Mouse (Mus musculus): ENCODE results near the gene Olfr1217.
"Not testable (repeated sequence)": the region's sequence is repeated elsewhere in the genome, so short reads cannot be mapped to it uniquely, and the experiment has no call there.

Olfr1217 gene

GRCm38 (mm10) chr2:89031965-89032364 is at the start of gene Olfr1217:
Gene Olfr1217 (minus strand): TSS chr2:89032065.
- ATAC-seq (ENCODE audit: low TSS enrichment) = no peak

GRCm38 (mm10) chr2:89081487-89081886 is 49.6 kb upstream of the Olfr1217 start:
- no peak for ATAC-seq (ENCODE audit: low TSS enrichment)

- no peak for ATAC-seq (ENCODE audit: low TSS enrichment)
Observed at GRCm38 (mm10) chr2:89061087-89061486, 29.2 kb upstream of the Olfr1217 start, which contains the start of gene Olfr1218. Gene Olfr1218 (minus strand): TSS chr2:89061187.

- not testable (repeated sequence) for ATAC-seq (ENCODE audit: low TSS enrichment)
Observed at GRCm38 (mm10) chr2:89021436-89021835, 10.4 kb downstream of the Olfr1217 start.

GRCm38 (mm10) chr2:89018240-89018639 is 13.6 kb downstream of the Olfr1217 start, which contains the start of gene Olfr1216:
Gene Olfr1216 (minus strand): TSS chr2:89018340.
- no peak for ATAC-seq (ENCODE audit: low TSS enrichment)

GRCm38 (mm10) chr2:89006873-89007272 is 25.0 kb downstream of the Olfr1217 start, which contains the start of gene Olfr1215:
Gene Olfr1215 (minus strand): TSS chr2:89006973.
- no peak for ATAC-seq (ENCODE audit: low TSS enrichment)

GRCm38 (mm10) chr2:88992553-88992952 is 39.3 kb downstream of the Olfr1217 start, which contains the start of gene Olfr1214:
Gene Olfr1214 (minus strand): TSS chr2:88992653.
- ATAC-seq (ENCODE audit: low TSS enrichment) = no peak

- ATAC-seq (ENCODE audit: low TSS enrichment) = no peak
Observed at GRCm38 (mm10) chr2:88980181-88980580, 51.7 kb downstream of the Olfr1217 start, which contains the start of gene Gm13762. Gene Gm13762 (minus strand): TSS chr2:88980281.
